Mouse (Mus musculus) liver, postnatal 0 days (tissue): Measurements from ENCODE around the gene Ntrk1.

ENCODE experiments used
- CTCF ChIP-seq: sonication (generic); IDR thresholded peaks from 2 replicates; pipeline ENCODE4 v1.5.1; 2016; ENCODE audit warnings: antibody characterized with exemption, low read depth
- EP300 ChIP-seq: IDR thresholded peaks from 2 replicates; pipeline ENCODE4 v1.6.1; 2016; ENCODE audit warnings: antibody characterized with exemption, low read depth, mild to moderate bottlenecking

DNA sequence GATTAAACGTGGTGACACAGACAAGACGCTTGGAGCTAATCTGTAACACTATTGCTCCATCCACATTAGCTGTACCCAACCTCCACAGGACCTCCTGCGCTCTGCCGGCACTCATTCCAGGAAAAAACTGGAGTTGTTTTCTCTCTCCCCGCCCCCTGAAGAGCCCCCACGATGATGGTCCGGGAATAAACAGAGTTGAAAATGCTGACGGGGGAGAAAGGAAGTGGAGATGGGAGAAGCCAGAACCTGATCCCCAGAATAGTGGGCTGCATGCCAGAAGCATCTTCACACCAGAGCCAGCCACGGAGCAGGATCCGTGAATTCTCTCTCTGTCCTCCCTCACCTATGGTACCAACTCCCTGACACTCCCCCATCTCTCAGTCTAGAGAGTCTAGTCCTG, 30.5 kb downstream of the Ntrk1 start:
- no peak for TF ChIP-seq CTCF
- TF ChIP-seq EP300 = no peak
